Mouse (Mus musculus) thymus, adult 2 months (tissue): ENCODE measurements around the gene Aire. TPM values are rescaled to one million over a fixed set of nuclear protein-coding genes. Genes with fewer than 3 reads are reported as not detected.
A peak's percentile ranks its signal among the peaks of the same experiment; 100 is the strongest.
"Not testable (repeated sequence)": the region's sequence is repeated elsewhere in the genome, so short reads cannot be mapped to it uniquely, and the experiment has no call there.

Experiments
- DNase-seq: peaks from one replicate; pipeline ENCODE4 v3.0.0; 2021
- H3K27ac ChIP-seq: fragments of 200-500 bp; 2 replicates; pipeline ENCODE4 v1.5.1; 2012; ENCODE audit warnings: low read length, control low read depth; ENCODE audit not compliant: control insufficient read depth, insufficient read depth
- H3K27me3 ChIP-seq: fragments of 200-500 bp; 2 replicates; pipeline ENCODE4 v1.6.1; 2012; ENCODE audit warnings: mild to moderate bottlenecking, low read length, moderate library complexity, mixed read lengths; ENCODE audit not compliant: control insufficient read depth, insufficient read depth
- H3K36me3 ChIP-seq: fragments of 200-500 bp; 2 replicates; pipeline ENCODE4 v1.6.1; 2012; ENCODE audit warnings: mild to moderate bottlenecking, low read length, moderate library complexity; ENCODE audit not compliant: control insufficient read depth, insufficient read depth
- H3K4me1 ChIP-seq: fragments of 200-500 bp; replicated peaks from 2 replicates; pipeline ENCODE4 v1.6.1; 2012; ENCODE audit warnings: low read length; ENCODE audit not compliant: control insufficient read depth, insufficient read depth
- H3K4me3 ChIP-seq: fragments of 200-500 bp; 2 replicates; pipeline ENCODE4 v1.5.1; 2012; ENCODE audit warnings: mild to moderate bottlenecking, low read length, control low read depth, moderate library complexity; ENCODE audit not compliant: control insufficient read depth, insufficient read depth
- CTCF ChIP-seq: fragments of 200-500 bp; IDR thresholded peaks from 2 replicates; pipeline ENCODE4 v1.5.1; 2012; ENCODE audit warnings: mild to moderate bottlenecking, control low read depth, low read length, moderate library complexity, borderline replicate concordance; ENCODE audit not compliant: control insufficient read depth, poor library complexity, insufficient read depth; ENCODE audit errors: extremely low read depth
- POLR2A ChIP-seq: fragments of 200-500 bp; IDR thresholded peaks from 2 replicates; pipeline ENCODE4 v1.6.1; 2012; ENCODE audit warnings: mild to moderate bottlenecking, low read length, control low read depth, moderate library complexity; ENCODE audit not compliant: control insufficient read depth, poor library complexity, insufficient read depth; ENCODE audit errors: extremely low read depth
- WGBS: fragments of 180-500 bp; shearing (Covaris S2); methylation state at CpG from one replicate; pipeline ENCODE4 v1.1.7; 2018; 5-methylcytosine and 5-hydroxymethylcytosine counted together
- polyA plus RNA-seq: library from polyadenylated mRNA; depleted of rRNA; stranded (reverse); fragments of >200 nt; gene quantifications from 2 replicates; pipeline ENCODE4 v1.2.3, GENCODE M21; 2012

Aire gene
- polyA plus RNA-seq, 1 experiment, result 93.7 TPM

- no peak for DNase-seq
- no peaks in the 10 kb centered on the region for H3K27me3 ChIP-seq
- WGBS, result 31% methylated on average over 7 of the region's 7 CpGs
- H3K27ac ChIP-seq, result no peak overlapping the region
- no peaks in the 10 kb centered on the region for H3K36me3 ChIP-seq
- TF ChIP-seq CTCF (no peak), POLR2A (no peak)
- no peak overlapping the region for H3K4me3 ChIP-seq
- H3K4me1 ChIP-seq, result peaks cover 15% of the 10 kb centered on the region
Observed at GRCm38 (mm10) chr10:78042096-78042495, 1.3 kb downstream of the Aire start.

- TF ChIP-seq POLR2A (no peak), CTCF (no peak)
- WGBS, result 93% methylated on average over 5 of the region's 5 CpGs
- no peak within 1 kb of the TSS for H3K27ac ChIP-seq
- H3K27me3 ChIP-seq, result no peaks in the 10 kb centered on the region
- no peak within 1 kb of the TSS for H3K4me3 ChIP-seq
- H3K36me3 ChIP-seq, result no peaks in the 10 kb centered on the region
- no peak for DNase-seq
- H3K4me1 ChIP-seq, result peaks cover 15% of the 10 kb centered on the region
Observed at GRCm38 (mm10) chr10:78041647-78042046, 1.8 kb downstream of the Aire start, which contains the start of gene Dnmt3l. Dnmt3l (plus strand) TSS chr10:78041947.

GRCm38 (mm10) chr10:78037139-78037538 lies 6.3 kb downstream of the Aire start:
- Histone ChIP-seq H3K27ac (no peak overlapping the region), H3K4me1 (no peaks in the 10 kb centered on the region; the same call in 1 of the 2 replicates), H3K27me3 (no peaks in the 10 kb centered on the region), H3K36me3 (no peaks in the 10 kb centered on the region), H3K4me3 (no peak overlapping the region)
- 90% methylated on average over 4 of the region's 4 CpGs for WGBS
- no peak for DNase-seq
- TF ChIP-seq POLR2A, result no peak
- TF ChIP-seq CTCF, result no peak

- WGBS, result 81% methylated on average over 2 of the region's 2 CpGs
- no peak for DNase-seq
- no peaks in the 10 kb centered on the region for H3K4me1 ChIP-seq
- H3K27me3 ChIP-seq, result no peaks in the 10 kb centered on the region
- H3K36me3 ChIP-seq, result no peaks in the 10 kb centered on the region
- no peak for TF ChIP-seq CTCF
- no peak for TF ChIP-seq POLR2A
- H3K27ac ChIP-seq, result no peak overlapping the region
- no peak overlapping the region for H3K4me3 ChIP-seq
Observed at GRCm38 (mm10) chr10:78031987-78032386, 11.4 kb downstream of the Aire start.

GRCm38 (mm10) chr10:78029080-78029479 lies 14.3 kb downstream of the Aire start:
- Histone ChIP-seq H3K4me1 (no peaks in the 10 kb centered on the region), H3K4me3 (no peak overlapping the region), H3K27me3 (no peaks in the 10 kb centered on the region), H3K27ac (no peak overlapping the region), H3K36me3 (no peaks in the 10 kb centered on the region)
- WGBS, result 96% methylated on average over 1 of the region's 1 CpGs
- TF ChIP-seq CTCF, result no peak
- no peak for TF ChIP-seq POLR2A
- no peak for DNase-seq

GRCm38 (mm10) chr10:78028129-78028528 lies 15.3 kb downstream of the Aire start:
- whole genome bisulfite sequencing, result 6% methylated on average over 5 of the region's 5 CpGs
- H3K36me3 ChIP-seq, result no peaks in the 10 kb centered on the region
- no peak overlapping the region for H3K27ac ChIP-seq
- peak; percentile 63 for DNase-seq
- no peaks in the 10 kb centered on the region for H3K27me3 ChIP-seq
- H3K4me3 ChIP-seq, result no peak overlapping the region
- no peak for TF ChIP-seq CTCF
- no peak for TF ChIP-seq POLR2A
- H3K4me1 ChIP-seq, result no peaks in the 10 kb centered on the region

GRCm38 (mm10) chr10:78025453-78025852 lies 18.0 kb downstream of the Aire start:
- not testable (repeated sequence) for H3K4me3 ChIP-seq, DNase-seq, H3K4me1 ChIP-seq, H3K27me3 ChIP-seq, H3K36me3 ChIP-seq, H3K27ac ChIP-seq
- WGBS, result 32% methylated on average over 6 of the region's 8 CpGs

- not testable (repeated sequence) for H3K27ac ChIP-seq, H3K36me3 ChIP-seq, H3K27me3 ChIP-seq, H3K4me1 ChIP-seq, DNase-seq, H3K4me3 ChIP-seq
- WGBS, result 97% methylated on average over 7 of the region's 11 CpGs
Observed at GRCm38 (mm10) chr10:78019984-78020383, 23.4 kb downstream of the Aire start.
